Mouse (Mus musculus) kidney, adult 2 months (tissue): Measurements from ENCODE around the gene Akap10.

Source experiments
- CTCF ChIP-seq: fragments of 200-500 bp; conservative IDR thresholded peaks from 2 replicates; pipeline ENCODE4 v1.5.1; 2011; ENCODE audit warnings: low read depth, mild to moderate bottlenecking, control low read depth, low read length, moderate library complexity, mixed read lengths; ENCODE audit not compliant: insufficient read depth, insufficient read length
- POLR2A ChIP-seq: fragments of 200-500 bp; IDR thresholded peaks from one replicate; pipeline ENCODE4 v1.6.1; 2011; ENCODE audit warnings: low read depth, low read length, control low read depth

GRCm38 (mm10) chr11:61871881-61872280 is 58.2 kb downstream of the Akap10 start:
- TF ChIP-seq CTCF, result no peak
- TF ChIP-seq POLR2A, result no peak
